Mouse (Mus musculus) C2C12 (cell line): ENCODE results near the gene Sh3kbp1.

Experiments used
- CEBPB ChIP-seq: IDR thresholded peaks from one replicate; pipeline ENCODE4 v1.6.1; 2011; ENCODE audit warnings: low read depth, mild to moderate bottlenecking, control low read depth, moderate library complexity
- CTCF ChIP-seq: IDR thresholded peaks from one replicate; pipeline ENCODE4 v1.5.1; 2011; ENCODE audit not compliant: control insufficient read depth, insufficient read depth, insufficient read length
- FOSL1 ChIP-seq: IDR thresholded peaks from one replicate; pipeline ENCODE4 v1.8.0; 2011; ENCODE audit warnings: mild to moderate bottlenecking, low read length; ENCODE audit not compliant: poor library complexity, insufficient read depth, severe bottlenecking
- MAX ChIP-seq: IDR thresholded peaks from one replicate; pipeline ENCODE4 v1.6.1; 2011; ENCODE audit warnings: mild to moderate bottlenecking, control low read depth
- MYOD1 ChIP-seq: IDR thresholded peaks from one replicate; pipeline ENCODE4 v1.6.1; 2011; ENCODE audit warnings: low read depth; ENCODE audit not compliant: control insufficient read depth, insufficient read length
- USF1 ChIP-seq: IDR thresholded peaks from one replicate; pipeline ENCODE4 v1.6.1; 2011; ENCODE audit warnings: low read depth, mild to moderate bottlenecking, control low read depth, moderate library complexity

- TF ChIP-seq MAX (no peak), USF1 (no peak), CTCF (no peak), FOSL1 (no peak), CEBPB (no peak), MYOD1 (no peak)
Measured at GRCm38 (mm10) chrX:159860841-159861530, 233.9 kb downstream of the Sh3kbp1 start.
